ENCODE assay signal across 12 mouse cellular contexts in the genomic region with DNA sequence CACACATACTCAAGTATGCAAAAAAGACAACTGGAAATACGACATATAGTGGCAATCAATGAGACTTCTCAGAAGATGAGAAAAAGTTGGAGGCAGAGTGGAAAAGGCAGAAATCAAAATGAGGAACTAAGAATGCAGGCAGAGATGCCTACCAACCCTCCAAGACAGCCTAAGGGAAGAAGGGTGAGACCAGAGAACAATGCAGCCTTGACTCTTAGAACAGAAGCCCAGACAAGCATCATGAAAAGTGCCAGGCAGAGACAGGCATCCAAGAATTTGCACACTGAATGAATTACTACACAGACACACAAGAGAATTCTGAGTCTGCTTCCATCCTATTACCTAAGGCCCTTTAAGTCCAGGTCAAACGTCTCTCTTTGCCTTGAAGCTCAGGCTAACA. TPM values are rescaled to one million over a fixed set of nuclear protein-coding genes. Genes with fewer than 3 reads are reported as not detected.
DNase-seq lines count a peak whose midpoint lies in the region; ATAC-seq lines count a peak whose summit lies in the region.
"Had no signal": no experiment of that assay in that cellular context is flagged by ENCODE, and none has a peak within 500 bp of the region (broad histone marks: within the 10 kb centered on the region; RNA-seq: fewer than 3 reads in every experiment).

No protein-coding gene starts in this region.

- no peaks in the 10 kb centered on the region for H3K36me3 ChIP-seq in midbrain, embryonic 10.5 days
- no peaks in the 10 kb centered on the region for H3K36me3 ChIP-seq in midbrain, embryonic 11.5 days (ENCODE audit: control insufficient read depth, insufficient read depth, low read length)
- no peaks in the 10 kb centered on the region for H3K36me3 ChIP-seq in embryonic facial prominence, embryonic 10.5 days (replicated peaks)
- no peaks in the 10 kb centered on the region for H3K36me3 ChIP-seq in hindbrain, embryonic 15.5 days
- H3K36me3 ChIP-seq in neural tube, embryonic 14.5 days (ENCODE audit: control insufficient read depth, insufficient read depth, low read length) = no peaks in the 10 kb centered on the region
- H3K36me3 ChIP-seq in intestine, embryonic 15.5 days = no peaks in the 10 kb centered on the region
- H3K36me3 ChIP-seq: heart, embryonic 10.5 days; stomach, embryonic 15.5 days had no signal

- no peak for DNase-seq in midbrain, embryonic 10.5 days (ENCODE audit: low spot score)
- DNase-seq in midbrain, embryonic 11.5 days (ENCODE audit: low spot score, missing footprints) = no peak
- DNase-seq in embryonic facial prominence, embryonic 10.5 days (ENCODE audit: low spot score) = no peak
- DNase-seq in thymus, postnatal 14 days = no peak
- no peak for DNase-seq in layer of hippocampus, adult 11-12 months (ENCODE audit: low spot score)

- no peak overlapping the region for H3K4me2 ChIP-seq in midbrain, embryonic 11.5 days
- H3K4me2 ChIP-seq in hindbrain, embryonic 15.5 days = peak overlapping the region; percentile 75
- peak overlapping the region; percentile 82 for H3K4me2 ChIP-seq in neural tube, embryonic 14.5 days (ENCODE audit: low read depth, low read length)
- H3K4me2 ChIP-seq in intestine, embryonic 15.5 days (replicated peaks) = no peak overlapping the region

- H3K27ac ChIP-seq in midbrain, embryonic 10.5 days (replicated peaks) = no peak overlapping the region
- no peak overlapping the region for H3K27ac ChIP-seq in midbrain, embryonic 11.5 days (ENCODE audit: low read depth, low read length)
- no peak overlapping the region for H3K27ac ChIP-seq in embryonic facial prominence, embryonic 10.5 days (replicated peaks)
- no peak overlapping the region for H3K27ac ChIP-seq in hindbrain, embryonic 15.5 days (replicated peaks)
- H3K27ac ChIP-seq in neural tube, embryonic 14.5 days (ENCODE audit: low read depth, low read length) = no peak overlapping the region
- H3K27ac ChIP-seq in intestine, embryonic 15.5 days = no peak overlapping the region
- H3K27ac ChIP-seq: heart, embryonic 10.5 days; stomach, embryonic 15.5 days had no signal

- peak overlapping the region; percentile 93; the same call in 1 of the 2 replicates for H3K4me3 ChIP-seq in midbrain, embryonic 10.5 days
- no peak overlapping the region for H3K4me3 ChIP-seq in midbrain, embryonic 11.5 days (ENCODE audit: low read depth, low read length)
- peak overlapping the region; percentile 92; the same call in 1 of the 2 replicates for H3K4me3 ChIP-seq in embryonic facial prominence, embryonic 10.5 days
- peak overlapping the region; percentile 90; the same call in 1 of the 2 replicates for H3K4me3 ChIP-seq in hindbrain, embryonic 15.5 days
- H3K4me3 ChIP-seq in neural tube, embryonic 14.5 days (ENCODE audit: low read depth, low read length) = peak overlapping the region; percentile 77; the same call in 1 of the 2 replicates
- H3K4me3 ChIP-seq in intestine, embryonic 15.5 days (replicated peaks) = no peak overlapping the region
- H3K4me3 ChIP-seq: heart, embryonic 10.5 days; stomach, embryonic 15.5 days had no signal

- H3K9ac ChIP-seq in midbrain, embryonic 11.5 days (ENCODE audit: low read length) = no peak overlapping the region
- no peak overlapping the region for H3K9ac ChIP-seq in hindbrain, embryonic 15.5 days
- no peak overlapping the region for H3K9ac ChIP-seq in neural tube, embryonic 14.5 days (replicated peaks; ENCODE audit: low read depth, low read length)
- no peak overlapping the region for H3K9ac ChIP-seq in intestine, embryonic 15.5 days
- H3K9ac ChIP-seq: stomach, embryonic 15.5 days had no signal

- no peaks in the 10 kb centered on the region for H3K9me3 ChIP-seq in midbrain, embryonic 10.5 days (replicated peaks)
- H3K9me3 ChIP-seq in midbrain, embryonic 11.5 days (ENCODE audit: control insufficient read depth, low read length) = no peaks in the 10 kb centered on the region
- H3K9me3 ChIP-seq in embryonic facial prominence, embryonic 10.5 days = no peaks in the 10 kb centered on the region
- no peaks in the 10 kb centered on the region for H3K9me3 ChIP-seq in hindbrain, embryonic 15.5 days
- H3K9me3 ChIP-seq in neural tube, embryonic 14.5 days (ENCODE audit: control insufficient read depth, low read length) = no peaks in the 10 kb centered on the region
- H3K9me3 ChIP-seq in intestine, embryonic 15.5 days = no peaks in the 10 kb centered on the region
- H3K9me3 ChIP-seq: G1E; heart, embryonic 10.5 days; stomach, embryonic 15.5 days had no signal

- WGBS in midbrain, embryonic 10.5 days = 52% methylated on average over 2 of the region's 2 CpGs
- 46% methylated on average over 2 of the region's 2 CpGs for WGBS in midbrain, embryonic 11.5 days
- 42% methylated on average over 2 of the region's 2 CpGs for WGBS in embryonic facial prominence, embryonic 10.5 days
- WGBS in hindbrain, embryonic 15.5 days = 54% methylated on average over 2 of the region's 2 CpGs
- WGBS in neural tube, embryonic 14.5 days = 51% methylated on average over 2 of the region's 2 CpGs
- WGBS in intestine, embryonic 15.5 days = 53% methylated on average over 2 of the region's 2 CpGs

- no peak for ATAC-seq in midbrain, embryonic 11.5 days (ENCODE audit: low FRiP score)
- ATAC-seq in hindbrain, embryonic 15.5 days (ENCODE audit: low FRiP score, low read depth) = no peak
- no peak for ATAC-seq in neural tube, embryonic 14.5 days (ENCODE audit: low read depth)
- ATAC-seq in intestine, embryonic 15.5 days = no peak
- ATAC-seq: inflammation-experienced regulatory T-cells, adult 6 months had no signal

- H3K27me3 ChIP-seq in midbrain, embryonic 10.5 days (ENCODE audit: low read depth, poor library complexity, severe bottlenecking) = peaks cover 6% of the 10 kb centered on the region; the same call in 1 of the 2 replicates
- H3K27me3 ChIP-seq in midbrain, embryonic 11.5 days (ENCODE audit: control insufficient read depth, insufficient read depth, low read length) = no peaks in the 10 kb centered on the region
- no peaks in the 10 kb centered on the region; the same call in 1 of the 2 replicates for H3K27me3 ChIP-seq in embryonic facial prominence, embryonic 10.5 days (replicated peaks; ENCODE audit: low read depth, poor library complexity, severe bottlenecking)
- no peaks in the 10 kb centered on the region for H3K27me3 ChIP-seq in hindbrain, embryonic 15.5 days
- H3K27me3 ChIP-seq in neural tube, embryonic 14.5 days (ENCODE audit: control insufficient read depth, insufficient read depth, low read length) = no peaks in the 10 kb centered on the region
- H3K27me3 ChIP-seq in intestine, embryonic 15.5 days (replicated peaks) = no peaks in the 10 kb centered on the region
- H3K27me3 ChIP-seq: stomach, embryonic 15.5 days had no signal

- H3K4me1 ChIP-seq in midbrain, embryonic 10.5 days = peaks cover 32% of the 10 kb centered on the region
- H3K4me1 ChIP-seq in midbrain, embryonic 11.5 days (ENCODE audit: control insufficient read depth, insufficient read depth, low read length) = peaks cover 13% of the 10 kb centered on the region
- H3K4me1 ChIP-seq in embryonic facial prominence, embryonic 10.5 days = peaks cover 26% of the 10 kb centered on the region
- H3K4me1 ChIP-seq in hindbrain, embryonic 15.5 days (replicated peaks) = peaks cover 42% of the 10 kb centered on the region
- peaks cover 16% of the 10 kb centered on the region; the same call in 1 of the 2 replicates for H3K4me1 ChIP-seq in neural tube, embryonic 14.5 days (ENCODE audit: control insufficient read depth, insufficient read depth, low read length)
- peaks cover 21% of the 10 kb centered on the region; the same call in 1 of the 2 replicates for H3K4me1 ChIP-seq in intestine, embryonic 15.5 days (replicated peaks)

RNA-seq across cellular contexts. Expression of a gene that starts 2.6 kb away (rescaled TPM):
- polyA plus RNA-seq in midbrain, embryonic 10.5 days (2016; fragmentation: Nextera tagmentation; extraction: Ambion mirVana) = 9.3 and 11.3 TPM in 2 replicates
- polyA plus RNA-seq in midbrain, embryonic 11.5 days (2014; fragmentation: Nextera tagmentation; extraction: Ambion mirVana) = 18.9 and 19.4 TPM in 2 replicates
- polyA plus RNA-seq in embryonic facial prominence, embryonic 10.5 days (2016; fragmentation: Nextera tagmentation; extraction: Ambion mirVana) = 10.5 and 12.8 TPM in 2 replicates
- polyA plus RNA-seq in hindbrain, embryonic 15.5 days (2015; fragmentation: Nextera tagmentation; extraction: Ambion mirVana) = 38.1 and 40.5 TPM in 2 replicates
- polyA plus RNA-seq in neural tube, embryonic 14.5 days (2014; fragmentation: Nextera tagmentation; extraction: Ambion mirVana) = 32.2 and 37.5 TPM in 2 replicates
- 19.5 and 21.4 TPM in 2 replicates for polyA plus RNA-seq in intestine, embryonic 15.5 days (2015; fragmentation: Nextera tagmentation; extraction: Ambion mirVana)

Comparison
In these comparisons a context has a peak if more than half of its experiments do, and no peak if none do; other contexts are left out.
1. H3K4me3 ChIP-seq: peak in midbrain, embryonic 10.5 days (single experiment), embryonic facial prominence, embryonic 10.5 days (single experiment), hindbrain, embryonic 15.5 days (single experiment) and neural tube, embryonic 14.5 days (single experiment); none in midbrain, embryonic 11.5 days (single experiment) and intestine, embryonic 15.5 days (single experiment).
2. H3K4me2 ChIP-seq: peak in hindbrain, embryonic 15.5 days (single experiment) and neural tube, embryonic 14.5 days (single experiment); none in midbrain, embryonic 11.5 days (single experiment) and intestine, embryonic 15.5 days (single experiment).